Mouse (Mus musculus): ENCODE results near the gene Phlpp1. TPM values are rescaled to one million over a fixed set of nuclear protein-coding genes. Genes with fewer than 3 reads are reported as not detected.
"Not testable (repeated sequence)": the region's sequence is repeated elsewhere in the genome, so short reads cannot be mapped to it uniquely, and the experiment has no call there.

Phlpp1 gene
- polyA plus RNA-seq, 1 experiment from 2014 or later, result 8.2 TPM

GRCm38 (mm10) chr1:106309394-106310039, 138.0 kb downstream of the Phlpp1 start:
- Histone ChIP-seq H3K9ac (replicated peaks) (no peak overlapping the region), H3K4me1 (replicated peaks) (0 out of 2 replicates have a peak, but pooled peaks cover 4% of the 10 kb centered on the region), H3K9me3 (no peaks in the 10 kb centered on the region), H3K36me3 (no peaks in the 10 kb centered on the region), H3K27me3 (no peaks in the 10 kb centered on the region), H3K27ac (no peak overlapping the region), H3K4me3 (replicated peaks) (no peak overlapping the region), H3K4me2 (replicated peaks) (no peak overlapping the region)
- 95% methylated on average over 3 of the region's 3 CpGs for WGBS
- no peak for ATAC-seq

- no peak overlapping the region for H3K4me2 ChIP-seq (replicated peaks)
- no peaks in the 10 kb centered on the region for H3K9me3 ChIP-seq
- no peak overlapping the region for H3K4me3 ChIP-seq (replicated peaks)
- no peaks in the 10 kb centered on the region for H3K27me3 ChIP-seq
- no peaks in the 10 kb centered on the region for H3K36me3 ChIP-seq
- WGBS, result 85% methylated on average over 2 of the region's 2 CpGs
- no peaks in the 10 kb centered on the region for H3K4me1 ChIP-seq (replicated peaks)
- H3K27ac ChIP-seq, result no peak overlapping the region
- H3K9ac ChIP-seq (replicated peaks), result no peak overlapping the region
- ATAC-seq, result no peak
Observed at GRCm38 (mm10) chr1:106310285-106310684, 138.7 kb downstream of the Phlpp1 start.

GRCm38 (mm10) chr1:106311830-106312229, 140.3 kb downstream of the Phlpp1 start:
- WGBS, result 94% methylated on average over 2 of the region's 2 CpGs
- not testable (repeated sequence) for ATAC-seq; H3K4me2 ChIP-seq (replicated peaks); H3K9me3 ChIP-seq; H3K9ac ChIP-seq (replicated peaks); H3K27ac ChIP-seq; H3K4me3 ChIP-seq (replicated peaks); H3K4me1 ChIP-seq (replicated peaks); H3K36me3 ChIP-seq; H3K27me3 ChIP-seq

GRCm38 (mm10) chr1:106314476-106314875, 142.9 kb downstream of the Phlpp1 start:
- ATAC-seq, result no peak
- H3K4me2 ChIP-seq (replicated peaks), result no peak overlapping the region
- H3K27me3 ChIP-seq, result no peaks in the 10 kb centered on the region
- no peaks in the 10 kb centered on the region for H3K9me3 ChIP-seq
- 0 out of 2 replicates have a peak, but pooled peaks cover 3% of the 10 kb centered on the region for H3K36me3 ChIP-seq
- H3K9ac ChIP-seq (replicated peaks), result no peak overlapping the region
- no peak overlapping the region for H3K4me3 ChIP-seq (replicated peaks)
- WGBS, result 89% methylated on average over 4 of the region's 4 CpGs
- no peak overlapping the region for H3K27ac ChIP-seq
- H3K4me1 ChIP-seq (replicated peaks), result no peaks in the 10 kb centered on the region

- H3K4me2 ChIP-seq (replicated peaks), result no peak overlapping the region
- no peak for ATAC-seq
Observed at GRCm38 (mm10) chr1:106316641-106317304, 145.2 kb downstream of the Phlpp1 start.

GRCm38 (mm10) chr1:106318341-106318740, 146.8 kb downstream of the Phlpp1 start:
- no peak overlapping the region for H3K9ac ChIP-seq (replicated peaks)
- ATAC-seq, result no peak

More at GRCm38 (mm10) chr1:106316641-106317304, 145.2 kb downstream of the Phlpp1 start:
- Histone ChIP-seq H3K27me3 (no peaks in the 10 kb centered on the region), H3K27ac (no peak overlapping the region), H3K4me3 (replicated peaks) (no peak overlapping the region), H3K4me1 (replicated peaks) (no peaks in the 10 kb centered on the region), H3K36me3 (peaks cover 3% of the 10 kb centered on the region; the same call in 1 of the 2 replicates), H3K9me3 (no peaks in the 10 kb centered on the region), H3K9ac (replicated peaks) (no peak overlapping the region)
- 89% methylated on average over 4 of the region's 4 CpGs for WGBS

GRCm38 (mm10) chr1:106320583-106320982, 149.0 kb downstream of the Phlpp1 start:
- H3K27ac ChIP-seq, result no peak overlapping the region
- H3K9me3 ChIP-seq, result no peaks in the 10 kb centered on the region
- no peak overlapping the region for H3K4me2 ChIP-seq (replicated peaks)
- 98% methylated on average over 1 of the region's 1 CpGs for WGBS
- H3K36me3 ChIP-seq, result peaks cover 3% of the 10 kb centered on the region; the same call in 1 of the 2 replicates
- H3K4me3 ChIP-seq (replicated peaks), result no peak overlapping the region
- no peaks in the 10 kb centered on the region for H3K27me3 ChIP-seq
- H3K4me1 ChIP-seq (replicated peaks), result no peaks in the 10 kb centered on the region; the same call in 1 of the 2 replicates
- ATAC-seq, result no peak
- no peak overlapping the region for H3K9ac ChIP-seq (replicated peaks)

More at GRCm38 (mm10) chr1:106318341-106318740, 146.8 kb downstream of the Phlpp1 start:
- Histone ChIP-seq H3K4me2 (replicated peaks) (no peak overlapping the region), H3K9me3 (no peaks in the 10 kb centered on the region), H3K4me3 (replicated peaks) (no peak overlapping the region), H3K4me1 (replicated peaks) (no peaks in the 10 kb centered on the region; the same call in 1 of the 2 replicates), H3K27ac (no peak overlapping the region), H3K36me3 (peaks cover 3% of the 10 kb centered on the region; the same call in 1 of the 2 replicates), H3K27me3 (no peaks in the 10 kb centered on the region)
- 87% methylated on average over 5 of the region's 5 CpGs for WGBS

GRCm38 (mm10) chr1:106321432-106322126, 150.0 kb downstream of the Phlpp1 start:
- Histone ChIP-seq H3K4me1 (replicated peaks) (no peaks in the 10 kb centered on the region; the same call in 1 of the 2 replicates), H3K9me3 (no peaks in the 10 kb centered on the region), H3K4me2 (replicated peaks) (no peak overlapping the region), H3K27ac (no peak overlapping the region), H3K9ac (replicated peaks) (no peak overlapping the region), H3K36me3 (peaks cover 3% of the 10 kb centered on the region; the same call in 1 of the 2 replicates), H3K4me3 (replicated peaks) (no peak overlapping the region), H3K27me3 (no peaks in the 10 kb centered on the region)
- no peak for ATAC-seq
- 94% methylated on average over 8 of the region's 8 CpGs for WGBS

GRCm38 (mm10) chr1:106326691-106327090, 155.1 kb downstream of the Phlpp1 start:
- Histone ChIP-seq H3K4me1 (replicated peaks) (no peaks in the 10 kb centered on the region; the same call in 1 of the 2 replicates), H3K4me3 (replicated peaks) (no peak overlapping the region), H3K36me3 (no peaks in the 10 kb centered on the region), H3K9me3 (no peaks in the 10 kb centered on the region), H3K9ac (replicated peaks) (no peak overlapping the region), H3K4me2 (replicated peaks) (no peak overlapping the region), H3K27ac (no peak overlapping the region), H3K27me3 (no peaks in the 10 kb centered on the region)
- no peak for ATAC-seq
- 84% methylated on average over 2 of the region's 2 CpGs for WGBS

GRCm38 (mm10) chr1:106342100-106342499, 170.5 kb downstream of the Phlpp1 start:
- no peak for ATAC-seq
- H3K4me3 ChIP-seq (replicated peaks), result no peak overlapping the region
- WGBS, result 89% methylated on average over 3 of the region's 3 CpGs
- no peaks in the 10 kb centered on the region for H3K4me1 ChIP-seq (replicated peaks)
- H3K27me3 ChIP-seq, result no peaks in the 10 kb centered on the region
- no peaks in the 10 kb centered on the region for H3K9me3 ChIP-seq
- H3K36me3 ChIP-seq, result peaks cover 25% of the 10 kb centered on the region
- H3K4me2 ChIP-seq (replicated peaks), result no peak overlapping the region
- H3K9ac ChIP-seq (replicated peaks), result no peak overlapping the region
- no peak overlapping the region for H3K27ac ChIP-seq

- WGBS, result 93% methylated on average over 2 of the region's 2 CpGs
- no peak for ATAC-seq
Observed at GRCm38 (mm10) chr1:106345265-106345664, 173.7 kb downstream of the Phlpp1 start.

GRCm38 (mm10) chr1:106346776-106347175, 175.2 kb downstream of the Phlpp1 start:
- no peaks in the 10 kb centered on the region for H3K9me3 ChIP-seq
- H3K27me3 ChIP-seq, result no peaks in the 10 kb centered on the region
- peaks cover 37% of the 10 kb centered on the region for H3K36me3 ChIP-seq
- no peak overlapping the region for H3K9ac ChIP-seq (replicated peaks)
- no peak overlapping the region for H3K4me2 ChIP-seq (replicated peaks)
- no peak overlapping the region for H3K4me3 ChIP-seq (replicated peaks)
- ATAC-seq, result no peak
- WGBS, result 98% methylated on average over 3 of the region's 3 CpGs
- H3K27ac ChIP-seq, result no peak overlapping the region
- H3K4me1 ChIP-seq (replicated peaks), result no peaks in the 10 kb centered on the region

More at GRCm38 (mm10) chr1:106345265-106345664, 173.7 kb downstream of the Phlpp1 start:
- Histone ChIP-seq H3K27ac (no peak overlapping the region), H3K4me3 (replicated peaks) (no peak overlapping the region), H3K36me3 (peaks cover 24% of the 10 kb centered on the region), H3K9ac (replicated peaks) (no peak overlapping the region), H3K27me3 (no peaks in the 10 kb centered on the region), H3K4me1 (replicated peaks) (no peaks in the 10 kb centered on the region), H3K9me3 (no peaks in the 10 kb centered on the region), H3K4me2 (replicated peaks) (no peak overlapping the region)

Measured in midbrain, embryonic 13.5 days (tissue).